Mouse (Mus musculus) B cell, adult 62 days (primary cell): ENCODE data around the gene Il17a. TPM values are rescaled to one million over a fixed set of nuclear protein-coding genes. Genes with fewer than 3 reads are reported as not detected.

ENCODE experiments used
- total RNA-seq: library from RNA; stranded (reverse); gene quantifications from 4 replicates; pipeline ENCODE4 v1.2.4, GENCODE M21; 2023

The Il17a gene
- not detected in 4 replicates for total RNA-seq

GRCm38 (mm10) chr1:20730903-20731302 is at the start of gene Il17a:
Gene Il17a (plus strand): TSS chr1:20730905.

Other genes starting within 250 kb of the Il17a start
- gene Pkhd1, start 112.8 kb upstream of the Il17a start, total RNA-seq, result not detected in 4 replicates
- 1.5 to 2.3 TPM (median 1.7 TPM) in 4 replicates for gene Il17f, start 59.7 kb downstream of the Il17a start, total RNA-seq
- gene Mcm3, start 89.4 kb downstream of the Il17a start, total RNA-seq, result 47.0 to 55.3 TPM (median 47.9 TPM) in 4 replicates
- gene Paqr8, start 159.7 kb downstream of the Il17a start, total RNA-seq, result 1.9 to 2.9 TPM (median 2.5 TPM) in 4 replicates
- 0.63 to 0.85 TPM (median 0.74 TPM) in 4 replicates for gene Efhc1, start 220.7 kb downstream of the Il17a start, total RNA-seq